Mouse (Mus musculus): ENCODE measurements around the gene Nutm2. TPM values are rescaled to one million over a fixed set of nuclear protein-coding genes. Genes with fewer than 3 reads are reported as not detected.

Nutm2 gene
- not detected for polyA plus RNA-seq (2014; fragmentation: Illumina TruSeq; extraction: RNeasy Lipid Tissue Mini Kit (QIAGEN cat#74804))

DNA sequence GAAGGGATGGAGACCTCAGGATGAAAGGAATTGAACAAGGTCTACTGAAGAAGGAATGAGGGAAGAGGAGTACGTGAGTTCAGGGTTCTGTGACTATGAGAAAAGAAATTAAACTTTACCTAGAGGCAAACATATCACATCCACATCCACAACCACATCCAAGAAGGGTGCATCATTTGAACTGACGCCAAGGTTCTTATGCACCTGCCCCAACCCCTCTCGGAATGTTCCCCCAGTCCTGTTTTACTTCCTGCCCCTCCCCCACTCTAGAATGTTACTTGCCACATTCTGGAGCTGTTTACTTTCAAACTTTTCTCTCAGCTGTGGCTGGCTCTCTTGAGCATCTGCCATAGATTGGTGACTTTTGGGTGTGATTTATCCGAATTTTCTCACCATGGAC lies at the start of gene Nutm2:
TSS of gene Nutm2 (plus strand) at position 301 of the 400 bp plus-strand sequence.

DNA sequence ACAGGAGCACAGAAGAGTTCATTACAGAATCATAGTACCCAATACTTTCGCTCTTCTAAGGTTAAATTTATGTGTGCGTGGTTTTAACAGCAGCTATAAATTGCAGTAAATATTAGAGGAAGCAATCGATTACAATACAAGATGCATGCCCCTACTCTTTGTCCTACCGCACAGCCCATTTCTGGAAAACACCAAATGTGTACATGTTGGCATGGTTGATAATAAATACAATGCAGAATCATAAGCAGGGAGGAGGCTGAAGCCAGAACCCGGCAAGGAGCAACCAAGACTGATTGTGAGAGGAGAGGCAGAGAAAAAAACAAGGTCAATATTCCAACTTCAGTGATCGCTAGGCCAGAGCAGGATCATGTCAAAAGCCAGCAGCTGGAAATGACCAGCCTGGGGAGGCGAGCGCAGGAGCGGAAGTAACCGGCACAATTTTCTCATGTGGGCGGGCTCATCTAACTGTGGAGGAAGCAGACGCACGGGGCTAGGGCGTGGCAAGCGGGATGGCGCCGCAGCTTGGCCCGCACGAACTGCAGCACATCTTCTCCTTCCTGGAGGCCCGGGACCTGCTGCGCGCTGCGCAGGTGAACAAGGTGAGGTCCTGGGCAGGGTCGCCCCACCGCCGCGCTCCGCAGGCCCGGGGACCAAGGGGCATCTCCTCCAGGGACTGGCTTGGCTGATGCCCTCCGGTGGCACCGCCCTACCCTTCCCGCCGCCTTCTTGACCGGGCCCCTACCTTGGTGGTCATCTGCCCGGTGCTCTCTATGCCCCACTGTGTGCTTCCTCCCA lies 49.5 kb upstream of the Nutm2 start, which contains the start of gene Fbxw17:
TSS of gene Fbxw17 (plus strand) at position 476 of the 795 bp plus-strand sequence.

DNA sequence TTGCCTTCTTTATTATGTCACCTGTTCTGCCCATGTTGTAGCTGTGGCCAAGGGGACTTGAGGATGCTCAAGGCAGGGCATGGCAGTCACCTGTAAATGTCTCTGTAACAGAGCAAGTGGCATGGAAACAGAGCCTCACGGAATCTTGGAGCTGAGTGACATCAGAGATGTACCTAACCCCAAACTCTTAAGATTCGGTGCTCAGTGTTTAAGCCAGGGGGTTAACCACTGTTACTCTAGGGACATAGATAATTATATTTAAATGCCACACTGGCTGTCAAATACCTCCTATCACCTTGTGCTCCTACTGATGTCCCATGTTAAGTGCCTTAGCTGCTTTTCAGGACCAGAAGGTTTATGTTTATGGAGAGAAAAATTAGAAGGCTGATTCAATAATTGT lies 23.3 kb upstream of the Nutm2 start, which contains the start of gene Gm47429:
TSS of gene Gm47429 (minus strand) at position 101 of the 400 bp plus-strand sequence.

Other genes starting within 250 kb of the Nutm2 start
- not detected for gene Gm906, start 217.0 kb upstream of the Nutm2 start, polyA plus RNA-seq (2014; fragmentation: Illumina TruSeq; extraction: RNeasy Lipid Tissue Mini Kit (QIAGEN cat#74804))
- gene Fbxw17, start 49.4 kb upstream of the Nutm2 start, polyA plus RNA-seq (2014; fragmentation: Illumina TruSeq; extraction: RNeasy Lipid Tissue Mini Kit (QIAGEN cat#74804)): 9.0 TPM
- not detected for gene Gm47429, start 23.4 kb upstream of the Nutm2 start, polyA plus RNA-seq (2014; fragmentation: Illumina TruSeq; extraction: RNeasy Lipid Tissue Mini Kit (QIAGEN cat#74804))
- gene Gm904, start 175.9 kb downstream of the Nutm2 start, polyA plus RNA-seq (2014; fragmentation: Illumina TruSeq; extraction: RNeasy Lipid Tissue Mini Kit (QIAGEN cat#74804)): 1.3 TPM
- not detected for gene Gm8765, start 231.0 kb downstream of the Nutm2 start, polyA plus RNA-seq (2014; fragmentation: Illumina TruSeq; extraction: RNeasy Lipid Tissue Mini Kit (QIAGEN cat#74804))

Measured in ovary, adult 10 weeks (tissue).